ENCODE assay signal across 13 mouse cellular contexts in genomic region chr9:122263140-122263539, GRCm38 (mm10). TPM values are rescaled to one million over a fixed set of nuclear protein-coding genes. Genes with fewer than 3 reads are reported as not detected.
DNase-seq lines count a peak whose midpoint lies in the region; ATAC-seq and TF ChIP-seq lines count a peak whose summit lies in the region.
"Had no signal": no experiment of that assay in that cellular context is flagged by ENCODE, and none has a peak within 500 bp of the region (broad histone marks: within the 10 kb centered on the region; RNA-seq: fewer than 3 reads in every experiment).

No protein-coding gene starts in this region.

- no peak for DNase-seq in layer of hippocampus, adult 2 months (ENCODE audit: low spot score in 2 of 2)
- DNase-seq in layer of hippocampus, adult 9-10 months (ENCODE audit: low spot score) = no peak
- DNase-seq in CD4-positive helper T cell, adult 2 months (ENCODE audit: low read depth, low spot score) = peak; percentile 23
- peak; percentile 6 for DNase-seq in NIH3T3 (ENCODE audit: low read depth)
- DNase-seq in left cerebral cortex, postnatal 4 days = no peak
- DNase-seq in right cerebral cortex, adult 18-20 months = no peak
- no peak for DNase-seq in urinary bladder, postnatal 10 days (ENCODE audit: low spot score)
- DNase-seq: cerebellum, adult 11 months; right cerebral cortex, postnatal 25 days had no signal

- peak; percentile 49 for TF ChIP-seq CTCF in layer of hippocampus, adult 2 months (conservative IDR thresholded peaks at IDR 0.05)

- no peak overlapping the region for H3K4me3 ChIP-seq in layer of hippocampus, adult 2 months
- H3K4me3 ChIP-seq: embryonic facial prominence, embryonic 12.5 days; intestine, embryonic 15.5 days had no signal

- intact Hi-C loops in left cerebral cortex, postnatal 4 days (cut with DNase I) = no loop called here

- no peak overlapping the region for H3K27ac ChIP-seq in layer of hippocampus, adult 2 months
- H3K27ac ChIP-seq: embryonic facial prominence, embryonic 12.5 days; intestine, embryonic 15.5 days; macrophage had no signal

- ATAC-seq in megakaryocyte progenitor cell, adult 5-6 weeks (replicated peaks; ENCODE audit: poor library complexity) = peak; percentile 73
- ATAC-seq: intestine, embryonic 15.5 days had no signal

RNA-seq across cellular contexts. Expression of gene Ano10, which starts 31.1 kb away (rescaled TPM):
- total RNA-seq in layer of hippocampus, adult 2 months (2021) = 10 to 100 TPM; 18.3 to 18.8 TPM
- 15.9 and 18.9 TPM in 2 replicates for total RNA-seq in megakaryocyte progenitor cell, adult 5-6 weeks (2015)
- 13.3 and 13.9 TPM in 2 replicates for total RNA-seq in megakaryocyte progenitor cell, adult 5-6 weeks (2017)
- 10 to 100 TPM; 33.3 to 37.4 TPM for total RNA-seq in left cerebral cortex, postnatal 4 days (2021)

Comparison
In these comparisons a context has a peak if more than half of its experiments do, and no peak if none do; other contexts are left out.
1. DNase-seq: peak in CD4-positive helper T cell, adult 2 months (single experiment) and NIH3T3 (single experiment); none in layer of hippocampus, adult 2 months (0 of 2), layer of hippocampus, adult 9-10 months (single experiment), left cerebral cortex, postnatal 4 days (single experiment), right cerebral cortex, adult 18-20 months (single experiment) and urinary bladder, postnatal 10 days (single experiment).